Mouse (Mus musculus) ES-CJ7 (cell line): ENCODE results near the gene Snai1.

Experiments
- DNase-seq: peaks from one replicate; pipeline ENCODE4 v3.0.0; 2011; ENCODE audit warnings: low read depth, low spot score

Snai1 gene

GRCm38 (mm10) chr2:167519606-167520252 lies 18.3 kb upstream of the Snai1 start:
- DNase-seq, result peak; percentile 65

GRCm38 (mm10) chr2:167528278-167528677 lies 9.7 kb upstream of the Snai1 start:
- DNase-seq, result peak; percentile 69

GRCm38 (mm10) chr2:167529935-167530513 lies 8.0 kb upstream of the Snai1 start:
- peak; percentile 88 for DNase-seq

GRCm38 (mm10) chr2:167530536-167530935 lies 7.5 kb upstream of the Snai1 start:
- DNase-seq, result peak; percentile 81

- peak; percentile 55 for DNase-seq
These were observed 5.9 kb upstream of the Snai1 start for GRCm38 (mm10) chr2:167532131-167532530.

- no peak for DNase-seq
These were observed 4.1 kb upstream of the Snai1 start for GRCm38 (mm10) chr2:167533880-167534279.

GRCm38 (mm10) chr2:167536320-167536945 lies 1.6 kb upstream of the Snai1 start:
- no peak for DNase-seq

GRCm38 (mm10) chr2:167538671-167539306 lies 794 bp downstream of the Snai1 start:
- DNase-seq, result no peak

- DNase-seq, result peak; percentile 92
These were observed 1.8 kb downstream of the Snai1 start for GRCm38 (mm10) chr2:167539536-167540476.

GRCm38 (mm10) chr2:167540477-167541110 lies 2.6 kb downstream of the Snai1 start:
- peak; percentile 85 for DNase-seq

GRCm38 (mm10) chr2:167541324-167541723 lies 3.3 kb downstream of the Snai1 start:
- no peak for DNase-seq

GRCm38 (mm10) chr2:167541761-167542160 lies 3.8 kb downstream of the Snai1 start:
- no peak for DNase-seq

GRCm38 (mm10) chr2:167542361-167542760 lies 4.4 kb downstream of the Snai1 start:
- no peak for DNase-seq

GRCm38 (mm10) chr2:167543121-167544003 lies 5.4 kb downstream of the Snai1 start:
- no peak for DNase-seq

- DNase-seq, result no peak
These were observed 6.0 kb downstream of the Snai1 start for GRCm38 (mm10) chr2:167544004-167544356.

GRCm38 (mm10) chr2:167544456-167544855 lies 6.5 kb downstream of the Snai1 start:
- DNase-seq, result no peak

GRCm38 (mm10) chr2:167546447-167547195 lies 8.6 kb downstream of the Snai1 start:
- DNase-seq, result no peak

GRCm38 (mm10) chr2:167547444-167547843 lies 9.4 kb downstream of the Snai1 start:
- peak; percentile 54 for DNase-seq

GRCm38 (mm10) chr2:167548961-167549360 lies 11.0 kb downstream of the Snai1 start:
- no peak for DNase-seq
